Mouse (Mus musculus) bone marrow, adult 2 months (tissue): Measurements from ENCODE around the gene B4galt3.

Experiments
- CTCF ChIP-seq: fragments of 200-500 bp; IDR thresholded peaks from 2 replicates; pipeline ENCODE4 v1.5.1; 2011; ENCODE audit warnings: low read length, control low read depth; ENCODE audit not compliant: control insufficient read depth, insufficient read depth
- POLR2A ChIP-seq: fragments of 200-500 bp; IDR thresholded peaks from 2 replicates; pipeline ENCODE4 v1.6.1; 2011; ENCODE audit warnings: low read depth, mild to moderate bottlenecking, control low read depth, low read length, borderline replicate concordance; ENCODE audit not compliant: control insufficient read depth

DNA sequence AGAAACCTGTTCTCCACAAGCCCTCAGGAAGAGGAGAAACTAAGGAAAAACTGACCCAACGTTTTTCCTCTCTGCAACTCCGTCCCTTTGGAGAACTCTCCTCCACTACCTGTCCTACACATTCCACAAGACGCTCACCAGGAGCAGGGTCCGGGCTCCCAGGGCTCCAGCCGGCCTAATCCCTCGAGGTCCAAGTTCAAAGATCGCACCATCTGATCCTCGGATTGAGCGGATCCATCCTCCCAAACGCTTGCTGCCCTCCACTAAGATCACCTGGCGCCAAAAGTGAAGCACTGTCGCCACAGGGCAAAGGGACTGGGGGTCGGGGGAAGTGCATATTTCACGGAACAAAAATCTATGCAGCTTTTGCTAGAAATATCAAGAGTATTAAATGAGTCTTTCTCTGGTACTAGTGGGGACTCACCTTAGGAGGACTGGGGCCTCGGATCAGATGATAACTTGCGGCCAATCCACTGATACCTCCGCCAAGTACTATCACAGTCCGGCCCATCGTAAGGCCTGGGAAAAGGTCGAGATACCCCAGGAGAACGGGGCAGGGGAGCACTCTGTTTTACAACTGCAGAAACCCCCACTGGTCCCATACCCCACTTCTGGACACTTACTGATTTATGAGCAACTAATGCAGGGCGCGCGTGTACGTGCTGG, 10.3 kb downstream of the B4galt3 start:
- TF ChIP-seq POLR2A (no peak), CTCF (no peak)
